Mouse (Mus musculus) hindbrain, embryonic 11.5 days (tissue): ENCODE measurements around the gene Ankrd13a. TPM values are rescaled to one million over a fixed set of nuclear protein-coding genes. Genes with fewer than 3 reads are reported as not detected.

Experiments
- ATAC-seq: fragments of 200-750 bp; cut with Nextera tagmentation; 2 replicates; pipeline ENCODE4 v1.8.0; 2017; ENCODE audit warnings: mild to moderate bottlenecking, moderate TSS enrichment, moderate library complexity; ENCODE audit not compliant: low FRiP score
- DNase-seq: peaks from one replicate; pipeline ENCODE4 v3.0.0-alpha.2; 2015; ENCODE audit warnings: low spot score
- H3K27ac ChIP-seq: fragments of 300-500 bp; sonication (generic); 2 replicates; pipeline ENCODE4 v1.5.1; 2014; ENCODE audit warnings: mild to moderate bottlenecking, low read depth, low read length
- H3K27me3 ChIP-seq: fragments of 300-500 bp; sonication (generic); 2 replicates; pipeline ENCODE4 v1.6.1; 2014; ENCODE audit warnings: mild to moderate bottlenecking, low read length, moderate library complexity, mixed read lengths; ENCODE audit not compliant: control insufficient read depth, insufficient read depth
- H3K36me3 ChIP-seq: fragments of 300-500 bp; sonication (generic); 2 replicates; pipeline ENCODE4 v1.6.1; 2014; ENCODE audit warnings: mild to moderate bottlenecking, low read length, moderate library complexity, mixed read lengths; ENCODE audit not compliant: control insufficient read depth, insufficient read depth
- H3K4me1 ChIP-seq: fragments of 300-500 bp; sonication (generic); replicated peaks from 2 replicates; pipeline ENCODE4 v1.6.1; 2014; ENCODE audit warnings: low read length, mixed read lengths; ENCODE audit not compliant: control insufficient read depth, insufficient read depth
- H3K4me2 ChIP-seq: fragments of 300-500 bp; sonication (generic); replicated peaks from 2 replicates; pipeline ENCODE4 v1.6.1; 2014; ENCODE audit warnings: mild to moderate bottlenecking, low read depth, low read length
- H3K4me3 ChIP-seq: fragments of 300-500 bp; sonication (generic); 2 replicates; pipeline ENCODE4 v1.5.1; 2014; ENCODE audit warnings: low read depth, low read length
- H3K9ac ChIP-seq: fragments of 300-500 bp; sonication (generic); 2 replicates; pipeline ENCODE4 v1.6.1; 2014; ENCODE audit warnings: low read depth, low read length
- H3K9me3 ChIP-seq: fragments of 300-500 bp; sonication (generic); 2 replicates; pipeline ENCODE4 v1.6.1; 2016; ENCODE audit warnings: low read length; ENCODE audit not compliant: control insufficient read depth
- WGBS: fragments of 180-500 bp; shearing (Covaris S2); extraction: QIAGEN DNeasy Blood & Tissue Kit; methylation state at CpG from one replicate; pipeline ENCODE4 v1.1.7; 2014; 5-methylcytosine and 5-hydroxymethylcytosine counted together
- polyA plus RNA-seq: library from polyadenylated mRNA; unstranded; fragments of >200 nt; fragmentation: Nextera tagmentation; extraction: Ambion mirVana; gene quantifications from 2 replicates; pipeline ENCODE4 v1.2.1, GENCODE M21; 2014

The Ankrd13a gene
- polyA plus RNA-seq, 1 experiment from 2014 or later = 71.0 TPM

GRCm38 (mm10) chr5:114753384-114753783 lies 21.1 kb upstream of the Ankrd13a start:
- Histone ChIP-seq H3K4me3 (no peak overlapping the region), H3K27me3 (no peaks in the 10 kb centered on the region), H3K9me3 (no peaks in the 10 kb centered on the region), H3K9ac (no peak overlapping the region), H3K27ac (no peak overlapping the region), H3K4me2 (no peak overlapping the region), H3K4me1 (no peaks in the 10 kb centered on the region), H3K36me3 (peaks cover 3% of the 10 kb centered on the region; the same call in 1 of the 2 replicates)
- ATAC-seq = no peak
- DNase-seq = no peak
- WGBS = 92% methylated on average over 12 of the region's 12 CpGs

GRCm38 (mm10) chr5:114759536-114760090 lies 14.9 kb upstream of the Ankrd13a start:
- Histone ChIP-seq H3K4me2 (no peak overlapping the region), H3K9me3 (no peaks in the 10 kb centered on the region), H3K27me3 (no peaks in the 10 kb centered on the region), H3K27ac (no peak overlapping the region), H3K4me1 (no peaks in the 10 kb centered on the region), H3K4me3 (no peak overlapping the region), H3K36me3 (no peaks in the 10 kb centered on the region; the same call in 1 of the 2 replicates), H3K9ac (no peak overlapping the region)
- no peak for ATAC-seq
- DNase-seq = no peak
- 94% methylated on average over 5 of the region's 5 CpGs for WGBS

- no peak overlapping the region for H3K4me3 ChIP-seq
- H3K4me2 ChIP-seq = no peak overlapping the region
- no peaks in the 10 kb centered on the region for H3K27me3 ChIP-seq
- no peak for DNase-seq
- H3K9me3 ChIP-seq = no peaks in the 10 kb centered on the region
- H3K27ac ChIP-seq = no peak overlapping the region
- ATAC-seq = no peak
- WGBS = 87% methylated on average over 8 of the region's 8 CpGs
- H3K36me3 ChIP-seq = no peaks in the 10 kb centered on the region; the same call in 1 of the 2 replicates
- no peaks in the 10 kb centered on the region for H3K4me1 ChIP-seq
- no peak overlapping the region for H3K9ac ChIP-seq
Observed at GRCm38 (mm10) chr5:114761980-114762379, 12.5 kb upstream of the Ankrd13a start.

GRCm38 (mm10) chr5:114764812-114765735 lies 9.4 kb upstream of the Ankrd13a start:
- Histone ChIP-seq H3K4me3 (no peak overlapping the region), H3K4me1 (no peaks in the 10 kb centered on the region), H3K36me3 (no peaks in the 10 kb centered on the region; the same call in 1 of the 2 replicates), H3K27me3 (no peaks in the 10 kb centered on the region), H3K9ac (no peak overlapping the region), H3K4me2 (no peak overlapping the region), H3K9me3 (no peaks in the 10 kb centered on the region), H3K27ac (no peak overlapping the region)
- ATAC-seq (no peak), DNase-seq (no peak)
- WGBS = 91% methylated on average over 18 of the region's 18 CpGs

- Histone ChIP-seq H3K4me3 (no peak overlapping the region), H3K27me3 (no peaks in the 10 kb centered on the region), H3K9me3 (no peaks in the 10 kb centered on the region), H3K4me2 (no peak overlapping the region), H3K27ac (no peak overlapping the region), H3K4me1 (0 out of 2 replicates have a peak, but pooled peaks cover under 1% of the 10 kb centered on the region), H3K36me3 (no peaks in the 10 kb centered on the region), H3K9ac (no peak overlapping the region)
- DNase-seq (no peak), ATAC-seq (no peak)
- WGBS = 90% methylated on average over 8 of the region's 8 CpGs
Observed at GRCm38 (mm10) chr5:114766686-114767085, 7.8 kb upstream of the Ankrd13a start.

- H3K27me3 ChIP-seq = no peaks in the 10 kb centered on the region
- no peak for DNase-seq
- no peak for ATAC-seq
- H3K36me3 ChIP-seq = no peaks in the 10 kb centered on the region
- 0 out of 2 replicates have a peak, but pooled peaks cover 5% of the 10 kb centered on the region for H3K4me1 ChIP-seq
- no peaks in the 10 kb centered on the region for H3K9me3 ChIP-seq
- H3K27ac ChIP-seq = no peak overlapping the region
- H3K9ac ChIP-seq = no peak overlapping the region
- no peak overlapping the region for H3K4me3 ChIP-seq
- 91% methylated on average over 7 of the region's 7 CpGs for WGBS
- H3K4me2 ChIP-seq = no peak overlapping the region
Observed at GRCm38 (mm10) chr5:114767185-114767584, 7.3 kb upstream of the Ankrd13a start.

GRCm38 (mm10) chr5:114769786-114770185 lies 4.7 kb upstream of the Ankrd13a start:
- Histone ChIP-seq H3K4me3 (no peak overlapping the region), H3K4me1 (peaks cover 5% of the 10 kb centered on the region; the same call in 1 of the 2 replicates), H3K4me2 (no peak overlapping the region), H3K36me3 (no peaks in the 10 kb centered on the region), H3K9me3 (no peaks in the 10 kb centered on the region), H3K9ac (no peak overlapping the region), H3K27me3 (no peaks in the 10 kb centered on the region), H3K27ac (no peak overlapping the region)
- no peak for ATAC-seq
- no peak for DNase-seq
- 89% methylated on average over 8 of the region's 8 CpGs for WGBS

GRCm38 (mm10) chr5:114771796-114772195 lies 2.7 kb upstream of the Ankrd13a start:
- ATAC-seq (no peak), DNase-seq (no peak)
- H3K9me3 ChIP-seq = no peaks in the 10 kb centered on the region
- H3K4me1 ChIP-seq = peaks cover 5% of the 10 kb centered on the region; the same call in 1 of the 2 replicates
- no peaks in the 10 kb centered on the region for H3K27me3 ChIP-seq
- H3K4me2 ChIP-seq = peak overlapping the region; percentile 61
- H3K27ac ChIP-seq = no peak overlapping the region
- H3K9ac ChIP-seq = 0 out of 2 replicates have a peak overlapping the region, but pooled peaks have one; percentile 23
- 81% methylated on average over 8 of the region's 8 CpGs for WGBS
- no peaks in the 10 kb centered on the region for H3K36me3 ChIP-seq
- H3K4me3 ChIP-seq = peak overlapping the region; percentile 77
